In the genomic region with DNA sequence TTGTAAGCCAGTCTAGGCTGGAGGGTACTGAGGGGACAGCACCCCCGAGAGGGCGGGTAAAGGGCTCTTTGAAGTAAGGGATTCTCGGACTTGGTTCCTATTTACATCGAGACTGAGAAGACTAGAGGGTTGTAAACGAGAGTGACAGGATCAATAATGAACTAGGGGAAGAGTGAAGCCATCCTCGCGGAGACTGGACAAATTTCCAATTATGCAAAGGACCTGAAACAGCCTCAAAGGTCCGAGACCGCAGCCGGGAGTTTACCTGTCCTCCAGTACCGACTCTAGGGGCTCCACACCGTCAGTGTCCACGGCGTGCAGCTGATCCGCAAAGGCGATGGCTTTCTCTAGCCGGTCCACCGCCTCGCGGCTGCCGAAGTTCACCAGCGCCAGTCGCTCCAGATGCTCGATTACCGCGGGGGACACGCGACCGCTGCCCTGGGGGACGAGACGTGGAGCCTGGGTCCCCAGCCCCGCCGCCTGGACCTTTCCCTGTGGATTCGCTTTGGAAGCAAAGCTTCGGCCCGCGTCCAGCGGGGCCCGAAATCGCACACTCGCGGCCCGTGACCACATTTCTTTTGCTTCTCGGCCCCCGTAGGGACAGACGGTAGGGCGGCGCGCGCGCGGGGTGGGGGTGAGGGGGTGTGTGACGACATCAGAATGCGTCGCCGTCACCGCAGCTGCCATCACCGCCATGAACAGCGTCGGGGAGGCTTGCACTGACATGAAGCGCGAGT, we compare ENCODE assay signal across 7 mouse cellular contexts. TPM values are rescaled to one million over a fixed set of nuclear protein-coding genes. Genes with fewer than 3 reads are reported as not detected.
DNase-seq lines count a peak whose midpoint lies in the region; ATAC-seq and TF ChIP-seq lines count a peak whose summit lies in the region.

A gene (minus strand): TSS at position 602 of the 737 bp plus-strand sequence.
A gene (plus strand): TSS at position 649 of the 737 bp plus-strand sequence.

- ATAC-seq in embryonic facial prominence, embryonic 11.5 days (replicated peaks; ENCODE audit: insufficient number of reproducible peaks, low FRiP score, low TSS enrichment, low read depth) = peak; percentile 88
- peak; percentile 95 for ATAC-seq in granulocyte monocyte progenitor cell, adult 5-6 weeks (replicated peaks; ENCODE audit: poor library complexity, severe bottlenecking)
- ATAC-seq in midbrain, embryonic 12.5 days (ENCODE audit: low FRiP score, low read depth) = peak; percentile 85

- H3K4me2 ChIP-seq in embryonic facial prominence, embryonic 11.5 days (ENCODE audit: low read depth, low read length) = peak within 1 kb of the TSS; percentile 71
- peak within 1 kb of the TSS; percentile 75 for H3K4me2 ChIP-seq in midbrain, embryonic 12.5 days (replicated peaks)

- H3K27ac ChIP-seq in embryonic facial prominence, embryonic 11.5 days (replicated peaks; ENCODE audit: low read depth, low read length) = peak within 1 kb of the TSS; percentile 60; the same call in 1 of the 2 replicates
- peak within 1 kb of the TSS; percentile 92 for H3K27ac ChIP-seq in limb, embryonic 10.5 days
- H3K27ac ChIP-seq in midbrain, embryonic 12.5 days (replicated peaks) = peak within 1 kb of the TSS; percentile 84
- H3K27ac ChIP-seq in small intestine, adult 2 months (ENCODE audit: insufficient read depth, low read depth, low read length) = peak within 1 kb of the TSS; percentile 71

- no peaks in the 10 kb centered on the region for H3K27me3 ChIP-seq in embryonic facial prominence, embryonic 11.5 days (ENCODE audit: control insufficient read depth, insufficient read depth, low read length)
- H3K27me3 ChIP-seq in limb, embryonic 10.5 days (ENCODE audit: low read depth, poor library complexity, severe bottlenecking) = no peaks in the 10 kb centered on the region
- no peaks in the 10 kb centered on the region for H3K27me3 ChIP-seq in midbrain, embryonic 12.5 days
- no peaks in the 10 kb centered on the region for H3K27me3 ChIP-seq in small intestine, adult 2 months (ENCODE audit: control insufficient read depth, insufficient read depth, low read length)

- TF ChIP-seq CTCF in small intestine, adult 2 months (IDR thresholded peaks at IDR 0.05; ENCODE audit: extremely low read depth, insufficient read length, insufficient replicate concordance, low read depth, low read length) = no peak; the same call in 1 of the 2 replicates

- peak within 1 kb of the TSS; percentile 87 for H3K9ac ChIP-seq in embryonic facial prominence, embryonic 11.5 days (replicated peaks; ENCODE audit: low read length)
- H3K9ac ChIP-seq in midbrain, embryonic 12.5 days (replicated peaks) = peak within 1 kb of the TSS; percentile 79

- no peaks in the 10 kb centered on the region for H3K9me3 ChIP-seq in embryonic facial prominence, embryonic 11.5 days (replicated peaks; ENCODE audit: control insufficient read depth, low read length)
- no peaks in the 10 kb centered on the region for H3K9me3 ChIP-seq in limb, embryonic 10.5 days (replicated peaks)
- H3K9me3 ChIP-seq in midbrain, embryonic 12.5 days = no peaks in the 10 kb centered on the region

- no peak; the same call in 1 of the 2 replicates for TF ChIP-seq POLR2A in small intestine, adult 2 months (IDR thresholded peaks at IDR 0.05; ENCODE audit: low read depth, low read length)

- peak; percentile 92 for DNase-seq in adrenal gland, postnatal 25 days
- peak; percentile 92 for DNase-seq in embryonic facial prominence, embryonic 11.5 days (ENCODE audit: low spot score)
- peak; percentile 78 for DNase-seq in kidney, adult 11 months
- peak; percentile 95 for DNase-seq in limb, embryonic 10.5 days (ENCODE audit: low spot score)

- peaks cover 8% of the 10 kb centered on the region for H3K36me3 ChIP-seq in embryonic facial prominence, embryonic 11.5 days (replicated peaks; ENCODE audit: control insufficient read depth, insufficient read depth, low read depth, low read length)
- peaks cover 62% of the 10 kb centered on the region for H3K36me3 ChIP-seq in limb, embryonic 10.5 days
- H3K36me3 ChIP-seq in midbrain, embryonic 12.5 days = peaks cover 49% of the 10 kb centered on the region
- peaks cover 31% of the 10 kb centered on the region for H3K36me3 ChIP-seq in small intestine, adult 2 months (ENCODE audit: control insufficient read depth, insufficient read depth, low read length)

- under 1% methylated on average over 62 of the region's 62 CpGs for WGBS in embryonic facial prominence, embryonic 11.5 days
- under 1% methylated on average over 62 of the region's 62 CpGs for WGBS in limb, embryonic 10.5 days
- under 1% methylated on average over 62 of the region's 62 CpGs for WGBS in midbrain, embryonic 12.5 days
- WGBS in small intestine, adult 2 months = under 1% methylated on average over 62 of the region's 62 CpGs

- no peaks in the 10 kb centered on the region for H3K4me1 ChIP-seq in embryonic facial prominence, embryonic 11.5 days (ENCODE audit: control insufficient read depth, insufficient read depth, low read length)
- H3K4me1 ChIP-seq in limb, embryonic 10.5 days = peaks cover 27% of the 10 kb centered on the region
- peaks cover 17% of the 10 kb centered on the region for H3K4me1 ChIP-seq in midbrain, embryonic 12.5 days
- H3K4me1 ChIP-seq in small intestine, adult 2 months (ENCODE audit: control insufficient read depth, insufficient read depth, insufficient read length, low read length) = peaks cover 5% of the 10 kb centered on the region; the same call in 1 of the 2 replicates

- H3K4me3 ChIP-seq in embryonic facial prominence, embryonic 11.5 days (ENCODE audit: low read depth, low read length) = peak within 1 kb of the TSS; percentile 87
- peak within 1 kb of the TSS; percentile 94 for H3K4me3 ChIP-seq in limb, embryonic 10.5 days
- peak within 1 kb of the TSS; percentile 80 for H3K4me3 ChIP-seq in midbrain, embryonic 12.5 days
- H3K4me3 ChIP-seq in small intestine, adult 2 months (ENCODE audit: low read depth, low read length) = peak within 1 kb of the TSS; percentile 98

RNA-seq across cellular contexts. Expression of the first gene that starts in this region (rescaled TPM):
- 21.6 and 22.9 TPM in 2 replicates for total RNA-seq in adrenal gland, postnatal 25 days (2021)
- 37.0 and 38.8 TPM in 2 replicates for polyA plus RNA-seq in embryonic facial prominence, embryonic 11.5 days (2014; fragmentation: Nextera tagmentation; extraction: Ambion mirVana)
- 48.0 and 50.2 TPM in 2 replicates for total RNA-seq in granulocyte monocyte progenitor cell, adult 5-6 weeks (2014; fragmentation: Nextera tagmentation)
- total RNA-seq in granulocyte monocyte progenitor cell, adult 5-6 weeks (2017) = 12.1 and 15.3 TPM in 2 replicates
- 33.3 and 34.1 TPM in 2 replicates for polyA plus RNA-seq in limb, embryonic 10.5 days (2016; fragmentation: Nextera tagmentation; extraction: Ambion mirVana)
- 39.7 and 43.6 TPM in 2 replicates for polyA plus RNA-seq in midbrain, embryonic 12.5 days (2016; fragmentation: Nextera tagmentation; extraction: Ambion mirVana)
- polyA plus RNA-seq in small intestine, adult 2 months (2012; rRNA removed) = 3.3 and 6.0 TPM in 2 replicates

RNA-seq across cellular contexts. Expression of the second gene that starts in this region (rescaled TPM):
- 37.6 and 47.5 TPM in 2 replicates for total RNA-seq in adrenal gland, postnatal 25 days (2021)
- polyA plus RNA-seq in embryonic facial prominence, embryonic 11.5 days (2014; fragmentation: Nextera tagmentation; extraction: Ambion mirVana) = 66.7 and 68.9 TPM in 2 replicates
- 33.7 and 37.2 TPM in 2 replicates for total RNA-seq in granulocyte monocyte progenitor cell, adult 5-6 weeks (2014; fragmentation: Nextera tagmentation)
- total RNA-seq in granulocyte monocyte progenitor cell, adult 5-6 weeks (2017) = 15.6 and 24.0 TPM in 2 replicates
- 55.0 and 60.0 TPM in 2 replicates for polyA plus RNA-seq in limb, embryonic 10.5 days (2016; fragmentation: Nextera tagmentation; extraction: Ambion mirVana)
- 50.8 and 57.3 TPM in 2 replicates for polyA plus RNA-seq in midbrain, embryonic 12.5 days (2016; fragmentation: Nextera tagmentation; extraction: Ambion mirVana)
- 3.2 and 5.9 TPM in 2 replicates for polyA plus RNA-seq in small intestine, adult 2 months (2012; rRNA removed)

Comparison
In these comparisons a context has a peak if more than half of its experiments do, and no peak if none do; other contexts are left out.
1. Peak in every context shown above with its lines: DNase-seq, ATAC-seq, H3K4me3 ChIP-seq and H3K27ac ChIP-seq.